Mouse (Mus musculus): ENCODE results near the gene Nae1. TPM values are rescaled to one million over a fixed set of nuclear protein-coding genes. Genes with fewer than 3 reads are reported as not detected.
A peak's percentile ranks its signal among the peaks of the same experiment; 100 is the strongest.
"Not testable (repeated sequence)": the region's sequence is repeated elsewhere in the genome, so short reads cannot be mapped to it uniquely, and the experiment has no call there.

Nae1 gene
- 121 and 131 TPM in 2 replicates for polyA plus RNA-seq (2016; fragmentation: Nextera tagmentation; extraction: Ambion mirVana)

DNA sequence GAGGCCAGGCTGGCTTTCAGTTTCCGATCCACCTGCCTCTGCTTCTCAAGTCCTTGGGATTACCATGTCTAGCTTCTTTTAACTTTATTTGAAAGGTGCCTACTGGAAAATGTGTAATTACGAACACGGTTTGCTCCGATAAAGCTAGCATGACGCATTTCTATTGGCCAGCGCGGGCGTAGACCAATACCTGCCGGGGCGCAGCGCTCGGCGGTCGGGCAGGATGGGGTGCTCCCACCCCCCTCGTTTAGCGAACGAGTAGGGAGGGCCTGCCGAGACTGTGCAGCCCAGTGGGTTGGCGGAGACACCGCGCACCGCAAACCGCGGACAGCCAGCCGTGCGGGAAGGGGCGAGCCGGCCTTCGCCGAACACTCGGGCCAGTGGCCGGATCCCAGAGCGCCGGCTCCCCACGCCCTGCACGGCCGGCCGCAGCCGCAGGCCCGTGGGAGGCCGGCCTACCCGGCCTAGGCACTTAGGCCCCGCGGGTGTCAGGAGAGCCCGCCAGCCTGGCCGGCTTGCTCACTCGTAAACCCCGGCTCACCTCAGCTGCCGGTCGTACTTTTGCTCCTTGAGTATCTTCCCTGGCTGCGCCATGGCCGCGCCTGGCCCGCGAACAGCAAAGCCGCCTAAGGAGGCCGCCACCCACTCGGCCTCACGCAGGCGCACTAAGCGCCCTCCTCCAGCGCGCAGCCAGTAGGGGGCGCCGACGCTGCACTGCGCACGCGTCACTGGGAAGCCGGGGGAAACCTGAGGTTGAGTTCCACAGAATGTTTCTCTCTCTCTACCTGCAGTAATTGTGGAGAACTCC, at the start of gene Nae1, which contains the start of gene Car7:
Gene Nae1 (minus strand): TSS at position 667 of the 808 bp plus-strand sequence.
Gene Car7 (plus strand): TSS at position 719 of the 808 bp plus-strand sequence.
- peaks cover 21% of the 10 kb centered on the region for H3K36me3 ChIP-seq
- WGBS, result under 1% methylated on average over 70 of the region's 70 CpGs
- peak within 1 kb of the TSS; percentile 96 for H3K27ac ChIP-seq
- H3K27me3 ChIP-seq (ENCODE audit: low read depth, poor library complexity, severe bottlenecking), result peaks cover 23% of the 10 kb centered on the region
- no peaks in the 10 kb centered on the region for H3K9me3 ChIP-seq (replicated peaks)
- H3K4me3 ChIP-seq, result peak within 1 kb of the TSS; percentile 95
- peak; percentile 98 for DNase-seq (ENCODE audit: low spot score)
- peaks cover 27% of the 10 kb centered on the region for H3K4me1 ChIP-seq

DNA sequence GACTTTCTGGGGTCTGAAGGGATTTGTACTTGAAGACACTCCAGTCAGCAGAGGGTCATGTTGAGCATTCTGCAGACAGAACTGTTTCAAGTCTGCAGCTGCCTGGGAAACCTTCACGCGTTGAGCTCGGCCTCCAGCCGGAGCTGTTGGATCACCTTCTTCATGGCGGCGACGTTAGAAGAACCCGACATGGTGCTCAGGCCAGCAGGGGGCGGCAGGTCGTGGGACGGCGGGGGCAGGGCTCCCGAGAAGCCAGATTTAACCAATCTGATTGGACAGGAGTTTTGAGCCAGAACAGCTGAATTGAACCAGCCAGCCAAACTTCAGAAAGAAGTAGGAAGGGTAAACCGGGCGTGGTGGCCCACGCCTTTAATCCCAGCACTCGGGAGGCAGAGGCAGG, 43.2 kb upstream of the Nae1 start:
- WGBS, result 80% methylated on average over 17 of the region's 17 CpGs
- H3K27ac ChIP-seq; DNase-seq (ENCODE audit: low spot score); H3K9me3 ChIP-seq (replicated peaks); H3K27me3 ChIP-seq (ENCODE audit: low read depth, poor library complexity, severe bottlenecking); H3K36me3 ChIP-seq; H3K4me1 ChIP-seq; H3K4me3 ChIP-seq: not testable (repeated sequence)

DNA sequence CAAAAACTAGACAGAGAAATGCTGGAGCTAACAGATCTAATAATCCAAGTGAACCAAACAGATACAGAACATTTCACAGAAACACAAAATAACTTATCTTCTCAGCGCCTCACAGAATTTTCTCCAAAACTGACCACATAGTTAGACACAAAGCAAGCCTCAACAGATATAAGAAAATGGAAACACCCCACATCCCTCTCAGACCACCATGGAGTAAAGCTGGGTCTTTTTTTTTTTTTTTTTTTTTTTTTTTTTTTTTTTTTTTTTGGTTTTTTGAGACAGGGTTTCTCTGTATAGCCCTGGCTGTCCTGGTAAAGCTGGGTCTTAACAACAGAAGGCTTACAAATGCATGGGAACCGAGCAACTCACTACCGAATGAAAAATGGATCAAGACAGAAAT, 42.4 kb upstream of the Nae1 start:
- DNase-seq (ENCODE audit: low spot score), result no peak
- no peak overlapping the region for H3K27ac ChIP-seq
- no peaks in the 10 kb centered on the region for H3K27me3 ChIP-seq (ENCODE audit: low read depth, poor library complexity, severe bottlenecking)
- H3K36me3 ChIP-seq, result no peaks in the 10 kb centered on the region
- H3K4me1 ChIP-seq, result no peaks in the 10 kb centered on the region
- H3K4me3 ChIP-seq, result no peak overlapping the region
- H3K9me3 ChIP-seq (replicated peaks), result no peaks in the 10 kb centered on the region
- WGBS, result 95% methylated on average over 3 of the region's 3 CpGs

DNA sequence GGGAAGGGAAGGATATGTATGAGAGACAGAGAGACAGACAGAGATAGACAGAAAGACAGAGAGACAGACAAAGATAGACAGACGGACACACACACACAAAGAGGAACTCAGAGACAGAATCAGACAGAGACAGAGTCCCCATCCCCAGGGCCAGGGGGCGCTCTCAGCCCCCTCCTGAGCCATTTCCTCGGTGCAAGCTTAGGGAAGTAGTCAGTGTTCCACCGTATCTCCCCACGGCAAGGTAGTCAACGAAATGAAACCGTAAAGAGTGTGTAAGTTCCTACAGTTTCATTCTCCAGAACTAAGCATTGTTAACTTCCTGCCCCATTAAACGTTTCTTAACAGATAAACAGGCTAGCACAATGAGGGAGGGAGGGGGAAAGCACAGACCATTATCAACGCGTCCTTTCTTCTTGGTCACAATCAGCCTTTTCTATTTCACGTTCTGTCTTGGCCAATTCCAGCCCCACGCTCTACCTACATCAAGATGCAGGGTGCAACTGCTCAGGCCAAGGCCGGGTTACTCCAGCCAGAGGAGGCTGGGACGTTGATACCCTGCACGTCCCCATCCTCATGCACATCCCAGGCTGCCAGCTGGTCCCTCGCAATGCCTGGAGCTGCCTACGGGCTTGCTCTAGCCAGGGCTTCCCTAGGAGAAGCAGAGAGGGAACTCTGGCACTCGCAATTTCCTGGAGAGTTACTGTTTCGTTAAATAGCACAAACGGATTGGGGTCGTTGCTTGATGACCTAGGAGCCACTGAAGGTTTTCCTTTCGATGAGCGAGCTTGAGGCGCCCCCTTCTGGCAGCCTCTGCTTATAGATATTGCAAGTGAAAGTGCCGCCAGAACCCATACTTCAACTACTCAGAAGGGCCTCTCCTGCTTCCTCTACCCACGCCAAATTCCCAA, 36.3 kb upstream of the Nae1 start:
- 11% methylated on average over 26 of the region's 26 CpGs for WGBS
- Histone ChIP-seq H3K27ac (peak overlapping the region; percentile 64), H3K36me3 (no peaks in the 10 kb centered on the region), H3K4me3 (peak overlapping the region; percentile 47), H3K9me3 (replicated peaks) (no peaks in the 10 kb centered on the region), H3K4me1 (peaks cover 9% of the 10 kb centered on the region), H3K27me3 (ENCODE audit: low read depth, poor library complexity, severe bottlenecking) (no peaks in the 10 kb centered on the region)
- peak; percentile 88 for DNase-seq (ENCODE audit: low spot score)

DNA sequence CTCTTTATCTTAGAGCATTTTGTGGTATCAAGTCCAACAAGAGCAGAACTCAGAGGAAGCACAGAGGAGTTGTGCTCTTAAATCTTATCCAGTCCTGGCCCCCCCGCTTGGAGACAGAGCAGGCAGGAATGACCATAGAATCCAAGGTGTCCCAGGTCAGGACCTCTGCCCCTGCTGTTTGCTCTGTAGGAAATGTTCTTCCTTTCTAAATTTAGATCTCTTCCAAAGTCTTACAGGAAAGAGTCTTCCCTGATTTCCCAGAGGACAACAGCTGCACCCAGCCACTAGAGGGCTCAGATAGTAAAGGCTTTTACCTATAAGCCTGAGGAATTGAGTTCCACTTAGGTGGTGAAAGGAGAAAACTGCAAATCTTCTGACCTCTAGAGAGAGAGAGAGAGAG, 35.1 kb upstream of the Nae1 start:
- no peaks in the 10 kb centered on the region for H3K27me3 ChIP-seq (ENCODE audit: low read depth, poor library complexity, severe bottlenecking)
- WGBS, result 39% methylated on average over 1 of the region's 1 CpGs
- H3K27ac ChIP-seq, result no peak overlapping the region
- no peaks in the 10 kb centered on the region for H3K36me3 ChIP-seq
- peaks cover 9% of the 10 kb centered on the region for H3K4me1 ChIP-seq
- H3K9me3 ChIP-seq (replicated peaks), result no peaks in the 10 kb centered on the region
- no peak overlapping the region for H3K4me3 ChIP-seq
- DNase-seq (ENCODE audit: low spot score), result no peak

DNA sequence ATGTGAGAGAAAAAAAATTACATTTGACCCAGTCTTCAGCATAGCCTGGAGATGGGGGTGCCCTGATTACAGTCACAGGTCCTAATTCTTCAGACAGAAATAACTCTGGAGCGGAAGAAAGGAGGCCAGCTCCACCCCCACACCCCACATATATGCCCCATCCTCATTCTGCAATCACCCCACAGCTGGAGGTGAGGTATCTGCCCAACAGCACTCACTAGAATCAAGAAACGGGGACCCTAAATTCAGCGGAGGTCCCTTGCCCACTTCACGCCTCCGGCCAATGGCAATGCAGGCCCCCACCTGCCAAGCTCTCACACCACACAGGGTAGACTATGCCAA, 31.0 kb upstream of the Nae1 start:
- Histone ChIP-seq H3K9me3 (replicated peaks) (no peaks in the 10 kb centered on the region), H3K27ac (no peak overlapping the region), H3K4me3 (no peak overlapping the region), H3K27me3 (ENCODE audit: low read depth, poor library complexity, severe bottlenecking) (no peaks in the 10 kb centered on the region), H3K36me3 (no peaks in the 10 kb centered on the region), H3K4me1 (peaks cover under 1% of the 10 kb centered on the region; the same call in 1 of the 2 replicates)
- DNase-seq (ENCODE audit: low spot score), result no peak
- 93% methylated on average over 5 of the region's 5 CpGs for WGBS

DNA sequence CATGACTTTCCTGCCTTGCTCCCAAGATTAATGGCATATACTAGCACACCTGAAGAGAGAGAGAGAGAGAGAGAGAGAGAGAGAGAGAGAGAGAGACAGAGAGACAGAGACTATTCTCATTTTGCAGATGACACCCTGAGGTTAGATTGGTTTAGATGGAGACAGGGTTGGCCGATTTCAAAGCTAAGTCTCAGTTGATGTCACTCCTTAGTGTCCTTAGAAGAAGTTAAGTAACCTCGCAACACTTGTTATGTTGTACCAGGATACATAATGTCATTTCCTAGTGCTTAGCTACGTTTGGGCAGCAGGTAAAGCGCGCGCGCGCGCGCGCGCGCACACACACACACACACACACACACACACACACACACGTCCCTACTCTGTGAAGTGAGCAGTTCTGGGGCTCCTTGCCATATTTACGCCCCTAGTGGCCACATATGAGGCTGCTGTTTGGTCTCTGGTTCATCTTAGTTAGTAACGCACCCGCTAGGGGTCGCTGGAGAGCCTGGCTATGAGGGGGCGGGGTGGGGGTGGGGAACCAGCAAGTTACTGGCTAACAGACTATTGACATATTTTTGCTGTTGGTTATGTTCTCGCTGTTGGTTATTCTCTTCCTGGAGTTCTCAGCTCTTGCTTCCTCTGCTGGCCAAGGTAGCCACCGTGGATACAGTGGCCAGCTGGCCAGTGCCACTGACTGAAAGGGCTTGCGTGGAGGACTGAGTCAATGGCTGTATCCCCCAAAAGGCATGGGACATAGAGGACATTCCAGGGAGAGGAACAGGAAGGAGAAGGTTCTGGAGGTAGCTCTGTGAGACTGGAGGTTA, 30.4 kb upstream of the Nae1 start:
- H3K36me3 ChIP-seq, result no peaks in the 10 kb centered on the region
- no peak overlapping the region for H3K27ac ChIP-seq
- no peaks in the 10 kb centered on the region for H3K27me3 ChIP-seq (ENCODE audit: low read depth, poor library complexity, severe bottlenecking)
- DNase-seq (ENCODE audit: low spot score), result peak; percentile 87
- no peak overlapping the region for H3K4me3 ChIP-seq
- no peaks in the 10 kb centered on the region for H3K9me3 ChIP-seq (replicated peaks)
- WGBS, result 19% methylated on average over 22 of the region's 22 CpGs
- H3K4me1 ChIP-seq, result no peaks in the 10 kb centered on the region

DNA sequence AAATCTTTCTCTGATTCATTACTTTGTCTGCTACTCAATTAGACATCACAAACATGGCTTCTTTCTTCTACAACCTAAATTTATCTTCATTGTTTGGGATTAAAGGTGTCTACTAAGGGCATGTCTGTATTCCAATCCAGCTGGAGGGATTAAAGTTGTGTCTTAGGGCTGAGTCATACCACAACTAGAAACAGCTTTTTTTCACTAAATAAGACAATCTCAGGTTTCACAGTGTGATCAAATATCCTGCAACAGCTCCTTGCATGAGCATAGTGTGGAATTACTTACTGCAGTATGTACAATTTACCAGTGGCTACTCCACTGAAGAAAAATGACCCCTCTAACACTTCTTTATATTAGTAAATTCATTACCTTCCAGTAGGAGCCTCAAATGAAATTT, 26.3 kb upstream of the Nae1 start:
- Histone ChIP-seq H3K36me3 (no peaks in the 10 kb centered on the region), H3K27ac (no peak overlapping the region), H3K4me1 (peaks cover 4% of the 10 kb centered on the region; the same call in 1 of the 2 replicates), H3K9me3 (replicated peaks) (no peaks in the 10 kb centered on the region), H3K4me3 (no peak overlapping the region), H3K27me3 (ENCODE audit: low read depth, poor library complexity, severe bottlenecking) (0 out of 2 replicates have a peak, but pooled peaks cover 5% of the 10 kb centered on the region)
- DNase-seq (ENCODE audit: low spot score), result no peak

DNA sequence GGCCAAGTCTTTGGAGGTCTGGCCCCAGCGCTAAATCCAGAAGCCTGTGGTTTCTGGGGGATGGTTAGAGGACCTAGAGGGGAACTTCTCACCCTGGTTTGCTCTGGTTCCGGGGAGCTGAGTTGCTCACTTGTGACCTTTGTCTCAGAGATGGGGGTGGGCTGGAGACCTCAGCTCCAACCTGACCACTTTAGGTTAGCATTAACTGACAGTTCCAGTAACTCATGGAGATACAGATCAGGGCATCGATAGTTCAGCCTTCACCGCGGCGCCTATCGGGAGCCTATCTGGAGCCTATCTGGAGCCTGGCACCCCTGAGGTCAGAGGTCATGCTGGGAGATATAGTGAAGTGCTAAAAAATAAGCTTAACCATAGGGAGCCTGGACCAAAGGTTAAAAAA, 22.8 kb upstream of the Nae1 start:
- H3K36me3 ChIP-seq, result no peaks in the 10 kb centered on the region
- peaks cover 4% of the 10 kb centered on the region; the same call in 1 of the 2 replicates for H3K4me1 ChIP-seq
- DNase-seq (ENCODE audit: low spot score), result no peak
- no peak overlapping the region for H3K27ac ChIP-seq
- H3K4me3 ChIP-seq, result no peak overlapping the region
- WGBS, result 64% methylated on average over 7 of the region's 7 CpGs
- H3K9me3 ChIP-seq (replicated peaks), result no peaks in the 10 kb centered on the region
- 0 out of 2 replicates have a peak, but pooled peaks cover 5% of the 10 kb centered on the region for H3K27me3 ChIP-seq (ENCODE audit: low read depth, poor library complexity, severe bottlenecking)

DNA sequence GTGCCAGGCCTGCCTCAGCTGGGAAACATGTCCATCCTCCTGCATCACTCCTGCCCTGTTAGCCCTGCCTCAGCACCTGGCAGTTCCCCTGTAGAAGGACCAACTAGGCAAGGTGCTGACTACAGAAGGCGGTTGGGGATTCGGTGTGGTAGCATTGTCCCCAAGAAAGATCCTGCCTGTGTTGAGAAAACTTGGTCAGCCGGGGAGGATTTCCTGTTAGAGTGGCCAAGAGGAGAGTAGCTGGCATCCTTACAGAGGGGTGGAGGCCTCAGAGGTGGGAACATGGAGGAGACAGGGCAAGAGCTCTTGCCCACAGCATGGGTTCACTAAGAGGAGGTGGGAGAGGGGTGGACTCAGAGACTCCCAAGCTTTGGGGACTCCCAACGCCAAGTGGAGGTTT, 20.8 kb upstream of the Nae1 start:
- no peaks in the 10 kb centered on the region for H3K9me3 ChIP-seq (replicated peaks)
- H3K36me3 ChIP-seq, result no peaks in the 10 kb centered on the region
- H3K4me1 ChIP-seq, result peaks cover 13% of the 10 kb centered on the region
- no peak overlapping the region for H3K27ac ChIP-seq
- 0 out of 2 replicates have a peak, but pooled peaks cover 5% of the 10 kb centered on the region for H3K27me3 ChIP-seq (ENCODE audit: low read depth, poor library complexity, severe bottlenecking)
- no peak for DNase-seq (ENCODE audit: low spot score)
- H3K4me3 ChIP-seq, result no peak overlapping the region
- 92% methylated on average over 4 of the region's 4 CpGs for WGBS

DNA sequence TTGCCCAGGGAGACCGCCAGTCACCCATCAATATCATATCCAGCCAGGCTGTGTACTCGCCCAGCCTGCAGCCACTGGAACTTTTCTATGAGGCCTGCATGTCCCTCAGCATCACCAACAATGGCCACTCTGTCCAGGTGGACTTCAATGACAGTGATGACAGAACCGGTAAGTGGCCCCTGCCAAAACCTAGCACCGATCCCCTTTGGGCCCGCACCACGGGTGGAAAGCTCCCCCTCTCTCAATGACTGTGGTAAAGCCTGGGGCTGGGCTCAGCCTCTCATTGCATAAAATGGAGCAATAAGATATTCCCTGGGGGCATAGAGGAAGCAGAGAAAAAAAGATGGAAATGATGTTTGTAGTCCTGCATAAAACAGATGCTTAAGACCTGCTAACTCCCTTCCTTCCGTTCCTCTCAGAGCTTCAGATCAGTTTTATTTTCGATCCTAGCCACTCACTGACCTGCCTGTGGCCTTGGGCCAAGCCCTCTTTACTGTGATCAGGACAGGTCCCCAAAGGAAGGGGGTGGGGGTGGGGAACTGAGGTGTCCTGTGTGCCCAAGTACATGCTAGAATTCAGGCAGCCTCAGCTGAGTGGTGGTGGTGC, 9.1 kb upstream of the Nae1 start:
- Histone ChIP-seq H3K27ac (no peak overlapping the region), H3K4me3 (no peak overlapping the region), H3K4me1 (peaks cover 15% of the 10 kb centered on the region), H3K9me3 (replicated peaks) (no peaks in the 10 kb centered on the region), H3K27me3 (ENCODE audit: low read depth, poor library complexity, severe bottlenecking) (peaks cover 64% of the 10 kb centered on the region), H3K36me3 (no peaks in the 10 kb centered on the region)
- WGBS, result 88% methylated on average over 8 of the region's 8 CpGs
- DNase-seq (ENCODE audit: low spot score), result no peak

DNA sequence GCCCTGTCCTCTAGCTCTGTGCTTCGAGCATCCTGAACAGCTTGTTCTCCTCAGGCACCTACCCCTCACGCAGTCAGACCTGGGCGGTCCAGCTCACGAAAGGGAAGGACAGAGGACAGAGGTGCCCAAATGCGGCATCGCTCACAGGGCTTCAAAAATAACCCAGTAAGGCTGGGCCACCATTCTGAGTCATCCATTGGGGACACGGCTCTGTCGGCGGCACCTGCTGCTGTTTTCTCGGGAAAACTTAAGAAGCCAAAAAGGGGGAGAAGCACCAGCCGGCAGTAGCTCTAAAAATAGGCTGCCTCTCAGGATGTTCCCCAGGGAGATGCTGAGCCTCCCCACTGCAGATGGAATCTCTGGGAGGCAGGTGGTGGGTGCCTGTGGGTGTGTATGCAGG, 7.7 kb upstream of the Nae1 start:
- WGBS, result 14% methylated on average over 11 of the region's 11 CpGs
- Histone ChIP-seq H3K27ac (no peak overlapping the region), H3K4me1 (peaks cover 16% of the 10 kb centered on the region), H3K9me3 (replicated peaks) (no peaks in the 10 kb centered on the region), H3K4me3 (no peak overlapping the region), H3K27me3 (ENCODE audit: low read depth, poor library complexity, severe bottlenecking) (peaks cover 78% of the 10 kb centered on the region), H3K36me3 (no peaks in the 10 kb centered on the region)
- DNase-seq (ENCODE audit: low spot score), result no peak
